In the genomic region with DNA sequence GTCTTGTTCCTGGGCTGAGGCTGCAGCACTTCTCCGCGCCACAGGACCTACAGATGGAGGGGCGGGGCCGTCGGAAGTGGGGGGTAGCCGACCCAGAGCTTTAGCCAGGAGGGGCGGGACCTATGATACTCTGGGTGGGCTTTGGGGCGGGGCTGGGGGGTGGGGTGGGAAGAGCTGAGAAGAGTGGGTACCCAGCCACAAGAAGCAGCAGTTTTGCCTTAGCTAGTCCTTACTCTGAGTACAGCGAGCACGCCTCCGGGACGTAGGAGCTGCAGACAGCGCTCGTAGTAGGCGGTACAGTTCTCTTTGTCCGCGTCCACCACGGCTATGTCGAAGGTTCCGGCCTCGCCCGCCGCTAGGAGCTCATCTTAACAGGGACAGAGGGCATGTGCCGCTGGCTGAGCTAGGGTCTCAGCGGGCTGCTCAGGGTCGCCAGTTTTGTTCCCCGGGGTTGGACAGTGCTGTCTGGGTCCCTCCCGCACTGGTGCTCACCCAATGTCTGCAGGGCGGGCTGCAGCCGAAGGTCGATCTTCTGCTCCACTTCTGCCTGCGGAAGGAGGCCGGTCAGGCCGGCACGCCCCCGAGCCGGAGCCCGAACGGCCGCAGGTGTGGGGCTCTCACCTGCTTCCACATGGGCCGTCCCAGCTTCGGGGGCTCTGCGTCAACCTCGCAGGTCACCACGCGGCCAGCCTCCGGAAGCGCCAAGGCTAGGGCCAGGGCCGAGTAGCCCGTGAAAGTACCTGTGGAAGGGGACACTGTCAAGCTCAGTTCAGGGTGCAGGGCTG, we compare ENCODE assay signal across 8 mouse cellular contexts. TPM values are rescaled to one million over a fixed set of nuclear protein-coding genes. Genes with fewer than 3 reads are reported as not detected.
DNase-seq lines count a peak whose midpoint lies in the region; ATAC-seq lines count a peak whose summit lies in the region.

No protein-coding gene starts in this region.

- peaks cover 45% of the 10 kb centered on the region for H3K36me3 ChIP-seq in limb, embryonic 10.5 days
- H3K36me3 ChIP-seq in midbrain, embryonic 11.5 days (ENCODE audit: control insufficient read depth, insufficient read depth, low read length), result peaks cover 5% of the 10 kb centered on the region; the same call in 1 of the 2 replicates
- peaks cover 37% of the 10 kb centered on the region for H3K36me3 ChIP-seq in stomach, embryonic 14.5 days (ENCODE audit: control insufficient read depth, insufficient read depth, low read length)

- ATAC-seq in cerebellum, adult (ENCODE audit: insufficient number of reproducible peaks, low FRiP score, low TSS enrichment), result 0 out of 2 replicates have a peak, but pooled peaks have one; percentile 16
- peak; percentile 28 to 33 for ATAC-seq in hematopoietic stem cell, adult 5-6 weeks (replicated peaks in 1 of 2; ENCODE audit: insufficient read depth in 1 of 2, low FRiP score in 2 of 2, low TSS enrichment in 1 of 2, low read depth in 1 of 2, poor library complexity in 2 of 2, severe bottlenecking in 2 of 2)
- ATAC-seq in midbrain, embryonic 11.5 days (ENCODE audit: low FRiP score), result peak; percentile 60
- ATAC-seq in stomach, embryonic 14.5 days (ENCODE audit: insufficient number of reproducible peaks, insufficient read depth, low FRiP score, low read depth), result peak; percentile 67

- under 1% methylated on average over 50 of the region's 50 CpGs for WGBS in limb, embryonic 10.5 days
- WGBS in midbrain, embryonic 11.5 days, result under 1% methylated on average over 44 of the region's 50 CpGs
- under 1% methylated on average over 50 of the region's 50 CpGs for WGBS in stomach, embryonic 14.5 days

- no peak for DNase-seq in cerebellum, adult 11-12 months
- peak; percentile 31 for DNase-seq in MN1 (ENCODE audit: low spot score)
- peak; percentile 86 for DNase-seq in embryo, embryonic 9.5 days (ENCODE audit: extremely low spot score)
- peak; percentile 86 for DNase-seq in limb, embryonic 10.5 days (ENCODE audit: low spot score)
- DNase-seq in midbrain, embryonic 11.5 days (ENCODE audit: low spot score, missing footprints), result peak; percentile 92

- H3K9ac ChIP-seq in midbrain, embryonic 11.5 days (ENCODE audit: low read length), result peak overlapping the region; percentile 72
- peak overlapping the region; percentile 53 for H3K9ac ChIP-seq in stomach, embryonic 14.5 days (replicated peaks; ENCODE audit: low read depth, low read length)

- H3K27me3 ChIP-seq in limb, embryonic 10.5 days (ENCODE audit: low read depth, poor library complexity, severe bottlenecking), result peaks cover 20% of the 10 kb centered on the region
- H3K27me3 ChIP-seq in midbrain, embryonic 11.5 days (ENCODE audit: control insufficient read depth, insufficient read depth, low read length), result no peaks in the 10 kb centered on the region
- H3K27me3 ChIP-seq in stomach, embryonic 14.5 days (ENCODE audit: control insufficient read depth, insufficient read depth, low read length), result no peaks in the 10 kb centered on the region

- peak overlapping the region; percentile 84 for H3K27ac ChIP-seq in limb, embryonic 10.5 days
- H3K27ac ChIP-seq in midbrain, embryonic 11.5 days (ENCODE audit: low read depth, low read length), result no peak overlapping the region
- H3K27ac ChIP-seq in stomach, embryonic 14.5 days (ENCODE audit: low read length), result peak overlapping the region; percentile 81

- H3K4me1 ChIP-seq in limb, embryonic 10.5 days, result peaks cover 61% of the 10 kb centered on the region
- peaks cover 12% of the 10 kb centered on the region for H3K4me1 ChIP-seq in midbrain, embryonic 11.5 days (ENCODE audit: control insufficient read depth, insufficient read depth, low read length)
- peaks cover 12% of the 10 kb centered on the region; the same call in 1 of the 2 replicates for H3K4me1 ChIP-seq in stomach, embryonic 14.5 days (ENCODE audit: control insufficient read depth, insufficient read depth, low read length)

- H3K9me3 ChIP-seq in limb, embryonic 10.5 days (replicated peaks), result no peaks in the 10 kb centered on the region
- no peaks in the 10 kb centered on the region for H3K9me3 ChIP-seq in midbrain, embryonic 11.5 days (ENCODE audit: control insufficient read depth, low read length)
- no peaks in the 10 kb centered on the region for H3K9me3 ChIP-seq in stomach, embryonic 14.5 days (ENCODE audit: control insufficient read depth, low read depth, low read length)

- H3K4me3 ChIP-seq in limb, embryonic 10.5 days, result peak overlapping the region; percentile 72
- H3K4me3 ChIP-seq in midbrain, embryonic 11.5 days (ENCODE audit: low read depth, low read length), result peak overlapping the region; percentile 61
- H3K4me3 ChIP-seq in stomach, embryonic 14.5 days (ENCODE audit: low read depth, low read length), result peak overlapping the region; percentile 71

- peak overlapping the region; percentile 98 for H3K4me2 ChIP-seq in midbrain, embryonic 11.5 days
- peak overlapping the region; percentile 100 for H3K4me2 ChIP-seq in stomach, embryonic 14.5 days (replicated peaks; ENCODE audit: low read depth, low read length)

RNA-seq across cellular contexts. Expression of a gene that starts 1.2 kb away (rescaled TPM):
- total RNA-seq in hematopoietic stem cell, adult 5-6 weeks (2017), result 5.2 and 14.4 TPM in 2 replicates
- 20.9 and 29.8 TPM in 2 replicates for polyA plus RNA-seq in limb, embryonic 10.5 days (2016; fragmentation: Nextera tagmentation; extraction: Ambion mirVana)
- polyA plus RNA-seq in midbrain, embryonic 11.5 days (2014; fragmentation: Nextera tagmentation; extraction: Ambion mirVana), result 11.8 and 12.6 TPM in 2 replicates
- 25.8 and 29.8 TPM in 2 replicates for polyA plus RNA-seq in stomach, embryonic 14.5 days (2014; fragmentation: Nextera tagmentation; extraction: Ambion mirVana)

RNA-seq across cellular contexts. Expression of a gene that starts 22.5 kb away (rescaled TPM):
- total RNA-seq in hematopoietic stem cell, adult 5-6 weeks (2017), result 301 and 303 TPM in 2 replicates
- polyA plus RNA-seq in limb, embryonic 10.5 days (2016; fragmentation: Nextera tagmentation; extraction: Ambion mirVana), result 301 and 316 TPM in 2 replicates
- 312 and 315 TPM in 2 replicates for polyA plus RNA-seq in midbrain, embryonic 11.5 days (2014; fragmentation: Nextera tagmentation; extraction: Ambion mirVana)
- 271 and 278 TPM in 2 replicates for polyA plus RNA-seq in stomach, embryonic 14.5 days (2014; fragmentation: Nextera tagmentation; extraction: Ambion mirVana)

Comparison
In these comparisons a context has a peak if more than half of its experiments do, and no peak if none do; other contexts are left out.
1. ATAC-seq: peak in every context shown above with its lines; median percentile 67 in stomach, embryonic 14.5 days; 60 in midbrain, embryonic 11.5 days; 30 in hematopoietic stem cell, adult 5-6 weeks; 16 in cerebellum, adult.